Mouse (Mus musculus) bone marrow macrophage, adult 2 months (primary cell): ENCODE results near the gene Rab25.

Experiments used
- CTCF ChIP-seq: IDR thresholded peaks from 2 replicates; pipeline ENCODE4 v1.5.1; 2012; ENCODE audit warnings: low read depth, mild to moderate bottlenecking, low read length, moderate library complexity
- POLR2A ChIP-seq: IDR thresholded peaks from 2 replicates; pipeline ENCODE4 v1.6.1; 2012; ENCODE audit warnings: mild to moderate bottlenecking, low read depth, low read length, borderline replicate concordance

DNA sequence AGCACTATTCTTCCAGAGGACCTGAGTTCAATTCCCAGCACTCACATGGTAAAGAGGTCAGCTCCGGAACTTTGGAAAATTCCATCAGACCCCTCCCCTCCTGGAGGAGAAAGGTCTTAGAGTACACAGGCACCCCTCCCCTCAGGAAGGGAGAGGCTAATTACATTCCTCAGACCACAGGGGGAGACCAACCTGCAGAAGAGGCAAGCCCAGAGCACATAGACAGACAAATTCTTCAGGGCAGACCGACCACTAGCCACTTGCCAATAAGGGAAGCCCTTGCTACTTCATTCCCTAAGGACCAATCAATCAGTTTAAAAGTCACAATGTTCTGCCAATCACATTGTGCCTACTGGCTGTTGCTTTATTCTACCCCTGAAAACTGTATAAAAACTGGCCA lies 24.7 kb upstream of the Rab25 start:
- TF ChIP-seq CTCF (no peak), POLR2A (no peak)
